Mouse (Mus musculus) urinary bladder, adult 18-20 months (tissue): ENCODE data around the gene Depdc5.
A peak's percentile ranks its signal among the peaks of the same experiment; 100 is the strongest.
"Not testable (repeated sequence)": the region's sequence is repeated elsewhere in the genome, so short reads cannot be mapped to it uniquely, and the experiment has no call there.

Source experiments
- DNase-seq, 2 experiments: peaks; one replicate each; pipeline ENCODE4 v3.0.0; 2022; ENCODE audit warnings: low spot score in 2 of 2, mixed read lengths in 2 of 2

Depdc5 gene

DNA sequence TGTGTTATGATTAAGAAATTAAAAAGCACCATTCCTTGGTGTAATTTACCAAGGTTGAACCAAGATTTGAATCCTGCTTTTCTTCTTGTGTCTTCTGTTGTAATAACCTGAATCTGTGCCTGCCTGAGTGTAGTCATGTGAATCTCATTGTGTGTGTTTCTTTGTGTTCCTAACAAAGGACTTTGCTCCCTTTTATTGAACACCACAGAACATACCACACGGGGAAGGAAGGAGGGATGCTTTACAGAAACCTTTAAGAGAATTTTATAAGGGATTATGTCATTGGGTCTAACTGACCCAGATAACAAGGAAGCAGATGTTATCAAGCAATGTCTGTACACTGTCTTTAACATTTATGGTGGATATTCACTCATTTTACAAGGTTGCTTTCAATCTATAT is 44.0 kb downstream of the Depdc5 start:
- DNase-seq: no peak

DNA sequence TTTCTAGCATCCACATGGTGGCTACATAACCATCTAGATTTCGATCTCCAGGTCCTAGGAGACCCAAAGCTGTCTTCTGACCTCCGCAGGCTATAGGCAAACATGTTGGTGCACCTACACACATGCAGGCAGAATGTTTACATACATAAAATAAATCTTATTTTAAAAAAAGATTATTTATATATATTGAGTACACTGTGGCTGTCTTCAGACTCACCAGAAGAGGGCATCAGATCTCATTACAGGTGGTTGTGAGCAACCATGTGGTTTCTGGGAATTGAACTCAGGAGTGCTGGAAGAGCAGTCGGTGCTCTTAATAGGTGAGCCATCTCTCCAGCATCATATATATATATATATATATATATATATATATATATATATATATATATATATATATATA is 50.6 kb downstream of the Depdc5 start:
- no peak for DNase-seq

- not testable (repeated sequence) for DNase-seq
These were observed 55.8 kb downstream of the Depdc5 start for GRCm38 (mm10) chr5:32919281-32919680.

- DNase-seq: no peak
These were observed 59.4 kb downstream of the Depdc5 start for GRCm38 (mm10) chr5:32922906-32923305.

GRCm38 (mm10) chr5:32930761-32931160 is 67.3 kb downstream of the Depdc5 start:
- DNase-seq: peak; percentile 11 to 39

- DNase-seq: no peak
These were observed 71.2 kb downstream of the Depdc5 start for GRCm38 (mm10) chr5:32934654-32935053.

- no peak for DNase-seq
These were observed 77.1 kb downstream of the Depdc5 start for GRCm38 (mm10) chr5:32940586-32940985.

DNA sequence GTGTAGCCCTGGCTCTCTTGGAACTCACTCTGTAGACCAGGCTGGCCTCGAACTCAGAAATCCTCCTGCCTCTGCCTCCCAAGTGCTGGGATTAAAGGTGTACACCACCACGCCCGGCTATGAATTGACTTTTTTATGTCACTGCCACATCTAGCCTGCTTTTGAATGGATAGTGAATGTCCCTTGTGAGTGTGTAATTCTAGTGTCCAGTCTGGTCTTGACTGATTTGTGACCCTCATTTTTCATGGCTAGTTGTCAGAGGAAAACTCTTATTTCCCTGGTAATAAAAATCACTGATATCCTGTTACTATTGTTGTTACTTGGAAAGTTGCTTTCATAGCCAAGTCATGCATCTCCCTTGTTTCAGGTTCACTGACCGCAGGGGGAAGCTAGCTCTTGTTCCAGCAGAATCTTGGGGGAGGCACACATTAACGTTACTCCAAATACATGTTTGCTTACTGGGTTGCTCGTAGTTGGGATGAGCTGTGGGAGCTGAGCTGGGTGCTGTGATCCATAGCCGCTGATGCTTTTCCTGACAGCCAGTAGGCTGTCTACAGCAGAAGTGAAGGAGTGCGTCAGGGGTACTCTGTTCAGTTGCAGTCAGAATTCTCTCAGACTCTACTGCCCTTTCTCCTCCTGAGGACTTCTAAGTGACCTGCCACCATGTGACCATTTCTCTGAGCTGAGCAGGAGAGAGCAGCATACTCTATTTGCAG is 77.9 kb downstream of the Depdc5 start:
- DNase-seq: no peak

DNA sequence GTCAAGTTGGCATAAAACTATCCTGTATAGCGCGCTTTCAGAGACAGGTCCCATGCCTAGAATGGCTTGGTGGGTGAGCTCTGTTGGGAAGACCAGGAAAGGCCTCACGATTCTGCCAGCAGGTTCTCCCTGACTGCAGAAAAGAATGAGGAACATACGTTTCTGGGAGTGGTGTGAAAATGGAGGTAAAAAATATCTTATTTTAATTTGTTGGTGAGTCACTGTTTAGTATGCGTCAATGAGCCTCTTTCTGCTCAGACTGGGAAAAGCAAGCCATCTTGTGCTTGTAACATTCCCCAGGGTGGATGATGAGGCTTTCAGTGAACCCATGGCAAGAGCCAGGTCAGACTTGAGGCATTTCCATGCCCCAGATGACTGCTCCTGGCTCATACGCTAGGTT is 86.6 kb downstream of the Depdc5 start:
- DNase-seq: no peak

DNA sequence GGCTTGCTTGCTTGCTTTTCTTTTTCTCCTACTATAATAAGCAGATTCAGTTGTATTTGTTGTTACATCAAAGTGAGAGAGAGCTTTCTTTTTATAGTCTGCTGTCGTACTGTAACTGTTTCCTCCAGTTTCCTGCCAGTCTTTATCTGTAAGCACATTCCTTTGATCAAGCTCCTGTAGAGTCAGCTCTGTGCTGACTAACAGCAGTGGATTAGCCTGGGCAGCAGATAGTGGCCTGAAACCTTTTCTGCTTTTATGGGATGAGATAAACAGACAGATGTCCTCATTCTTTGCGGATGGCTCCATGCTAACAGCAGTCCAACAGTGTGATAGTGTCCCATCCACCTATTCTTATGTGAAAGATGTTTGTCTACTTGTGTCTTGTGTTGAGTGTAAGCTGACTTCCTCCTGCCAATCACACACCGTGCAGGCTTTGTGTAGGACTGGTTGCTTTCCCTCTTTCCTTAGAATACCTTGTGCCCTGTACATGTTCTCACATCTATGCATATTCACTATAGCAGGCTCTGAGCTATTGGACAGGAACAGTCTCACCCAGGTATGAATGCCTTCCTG is 87.3 kb downstream of the Depdc5 start:
- DNase-seq: no peak

DNA sequence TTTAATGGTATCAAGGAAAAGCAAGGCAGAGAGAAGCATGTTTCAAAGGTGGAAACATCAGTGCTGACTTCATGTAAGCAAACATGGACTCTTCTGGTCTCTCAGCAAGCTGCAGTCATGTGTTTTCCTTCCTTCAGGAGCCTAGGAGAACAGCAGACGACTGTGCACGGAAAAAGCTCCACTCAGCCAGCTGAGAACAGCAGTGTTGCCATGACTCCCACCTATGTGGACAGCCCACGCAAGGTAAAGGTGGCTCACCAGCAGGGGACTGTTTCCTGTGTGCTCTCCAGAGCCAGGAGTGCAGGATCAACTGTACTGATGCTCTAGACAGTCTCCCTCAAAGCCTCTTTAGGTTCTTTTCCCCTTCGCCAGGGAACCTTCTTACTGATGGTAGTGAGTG is 92.2 kb downstream of the Depdc5 start:
- DNase-seq: no peak

- no peak for DNase-seq
These were observed 98.1 kb downstream of the Depdc5 start for GRCm38 (mm10) chr5:32961616-32962015.

DNA sequence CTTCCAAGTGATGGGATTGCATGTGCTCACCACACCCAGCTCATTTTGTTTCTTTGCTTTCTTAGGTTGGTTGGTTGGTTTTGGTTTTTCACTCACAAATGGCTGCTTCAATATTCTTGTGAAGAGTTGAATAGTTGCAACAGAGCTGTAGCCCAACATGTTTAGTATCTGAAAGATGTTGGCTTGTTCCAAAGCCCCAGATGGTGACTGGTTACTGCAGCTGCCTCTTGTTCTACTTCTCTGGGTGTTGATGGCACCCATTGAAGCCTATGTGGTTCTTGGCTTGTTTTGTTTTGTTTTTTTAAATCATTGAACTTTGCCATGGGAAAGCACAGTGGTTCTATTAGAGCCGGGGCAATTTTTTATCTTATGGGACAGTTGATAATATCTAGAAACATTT is 99.1 kb downstream of the Depdc5 start:
- no peak for DNase-seq

- DNase-seq: no peak
These were observed 113.0 kb downstream of the Depdc5 start for GRCm38 (mm10) chr5:32976541-32976940.

- DNase-seq: no peak
These were observed 113.7 kb downstream of the Depdc5 start for GRCm38 (mm10) chr5:32977179-32977578.

- DNase-seq: no peak
These were observed 121.9 kb downstream of the Depdc5 start for GRCm38 (mm10) chr5:32985379-32985778.

DNA sequence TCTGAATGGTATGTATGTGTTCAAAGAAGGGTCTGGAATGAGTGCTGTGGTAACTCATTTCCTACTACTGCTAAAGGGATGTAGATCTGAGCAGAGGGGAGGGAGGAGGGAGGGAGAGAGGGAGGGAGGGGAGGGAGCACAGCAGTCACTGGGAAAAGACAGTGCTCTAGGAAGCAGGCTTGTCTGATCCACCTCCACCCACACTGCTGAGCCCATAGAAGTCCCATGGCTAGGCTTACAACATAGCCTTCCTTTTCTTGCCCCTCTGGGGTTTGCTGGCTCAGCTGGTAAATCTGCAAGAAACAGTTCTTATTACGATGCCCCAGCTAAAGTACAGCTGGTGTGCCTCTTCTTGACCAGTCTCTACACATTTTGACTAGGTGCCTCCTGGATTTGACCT is 124.4 kb downstream of the Depdc5 start:
- no peak for DNase-seq

DNA sequence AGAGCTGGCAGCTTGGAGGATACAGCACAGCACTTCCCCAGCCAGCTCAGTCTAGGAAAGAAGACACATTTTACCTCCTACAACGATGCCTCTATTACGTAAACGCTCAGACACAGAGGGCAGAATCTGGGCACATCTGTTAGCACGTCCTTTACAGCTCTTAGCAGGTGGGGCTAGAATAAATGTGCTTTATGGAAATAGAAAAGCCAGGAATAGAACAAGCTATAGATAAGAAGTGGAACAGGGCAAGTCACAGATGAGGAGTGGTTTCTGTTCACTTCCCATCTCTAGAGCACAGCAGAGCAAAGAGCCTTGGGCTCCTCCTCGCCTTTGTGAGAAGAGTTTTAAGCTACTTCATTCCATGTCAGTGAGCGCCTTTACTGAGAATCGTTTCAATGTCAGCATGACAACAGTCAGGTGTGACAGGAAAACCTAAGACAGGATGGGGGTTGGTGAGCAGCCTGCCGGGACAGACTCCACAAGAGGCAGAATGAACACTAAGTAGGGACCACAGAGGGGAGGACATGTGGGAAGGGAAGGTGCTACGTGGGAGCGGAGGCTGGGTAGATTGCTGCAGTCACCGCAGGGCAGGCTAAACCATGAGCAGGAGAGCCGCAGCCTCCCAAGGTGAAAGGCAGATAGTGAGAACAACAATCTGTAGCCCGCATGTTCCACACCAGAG is 126.6 kb downstream of the Depdc5 start:
- no peak for DNase-seq

DNA sequence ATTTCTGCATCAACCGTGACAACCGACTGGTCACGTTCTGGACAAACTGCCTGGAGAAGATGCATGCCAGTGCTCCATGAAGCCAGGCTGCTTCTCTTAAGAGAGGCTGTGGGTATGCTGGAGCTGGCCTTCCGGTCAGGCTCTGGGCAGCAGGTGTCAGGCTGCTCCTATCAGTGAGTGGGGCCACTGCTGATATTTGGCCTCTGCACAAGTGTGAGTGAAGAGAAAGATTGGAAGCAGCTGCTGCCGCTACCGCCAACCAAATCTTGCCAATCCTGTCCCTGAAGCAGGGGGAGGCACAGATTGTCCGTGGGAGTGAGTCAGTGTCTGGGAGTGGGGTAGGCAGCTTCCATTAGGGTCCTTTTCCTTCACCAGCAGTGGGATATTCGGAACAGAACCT is 127.7 kb downstream of the Depdc5 start:
- DNase-seq: no peak

DNA sequence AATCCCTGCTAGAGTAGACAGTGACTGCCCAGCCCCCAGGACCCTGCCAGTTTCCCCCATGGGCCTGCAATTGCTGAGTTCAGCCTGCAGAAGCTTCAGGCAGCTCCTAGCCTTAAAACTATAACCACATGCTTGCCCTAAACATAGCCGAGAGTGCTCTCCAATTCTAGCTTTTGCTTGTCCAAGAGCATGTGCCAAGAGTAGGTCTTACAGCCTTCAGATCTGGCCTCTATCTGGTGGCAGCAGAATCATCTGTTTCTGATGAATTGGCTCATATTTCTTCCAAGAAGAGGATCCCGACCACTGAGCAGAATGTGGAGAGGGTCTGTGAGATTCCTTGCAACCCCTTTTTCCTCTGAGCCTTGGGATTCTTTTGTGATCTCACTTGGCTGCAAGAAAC is 131.0 kb downstream of the Depdc5 start:
- DNase-seq: no peak

GRCm38 (mm10) chr5:32995756-32996155 is 132.3 kb downstream of the Depdc5 start:
- no peak for DNase-seq

GRCm38 (mm10) chr5:32996560-32996959 is 133.1 kb downstream of the Depdc5 start:
- no peak for DNase-seq

DNA sequence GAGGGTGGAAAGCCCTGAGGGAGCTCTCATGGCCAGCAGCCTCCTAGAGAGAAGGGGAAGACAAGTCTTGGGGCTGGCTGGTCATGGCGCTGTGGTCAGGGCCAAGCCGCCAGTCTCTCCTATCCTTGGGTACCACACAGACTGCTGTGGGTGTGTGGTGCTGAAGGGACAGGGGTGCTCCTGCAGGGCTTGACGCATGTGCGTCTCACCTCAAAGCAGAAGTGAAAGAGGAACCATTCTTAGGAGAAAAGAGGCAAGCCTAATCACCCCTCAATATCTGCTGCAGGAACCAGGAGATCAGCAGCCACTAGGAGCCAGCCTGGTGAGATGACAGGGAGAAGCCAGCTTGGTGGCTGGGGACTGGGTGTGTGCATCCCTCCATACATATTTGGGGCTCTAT is 134.2 kb downstream of the Depdc5 start:
- no peak for DNase-seq
